8 mouse cellular contexts compared by ENCODE assay signal in genomic region chr11:119355443-119356385, GRCm38 (mm10). TPM values are rescaled to one million over a fixed set of nuclear protein-coding genes. Genes with fewer than 3 reads are reported as not detected.
DNase-seq lines count a peak whose midpoint lies in the region; ATAC-seq and TF ChIP-seq lines count a peak whose summit lies in the region.

Sgsh (minus strand) TSS chr11:119355536.
Slc26a11 (plus strand) TSS chr11:119355557.

- H3K27me3 ChIP-seq in forebrain, embryonic 15.5 days: no peaks in the 10 kb centered on the region
- no peaks in the 10 kb centered on the region for H3K27me3 ChIP-seq in liver, postnatal 0 days (ENCODE audit: insufficient read depth, low read length)
- H3K27me3 ChIP-seq in neural tube, embryonic 13.5 days: no peaks in the 10 kb centered on the region
- no peaks in the 10 kb centered on the region for H3K27me3 ChIP-seq in testis, adult 2 months (ENCODE audit: control insufficient read depth, insufficient read depth, low read length)

- ATAC-seq in forebrain, embryonic 15.5 days (replicated peaks): peak; percentile 95
- ATAC-seq in liver, postnatal 0 days: peak; percentile 92
- ATAC-seq in neural tube, embryonic 13.5 days (ENCODE audit: low read depth): peak; percentile 94

- H3K9ac ChIP-seq in forebrain, embryonic 15.5 days (replicated peaks): peak within 1 kb of the TSS; percentile 59
- peak within 1 kb of the TSS; percentile 59 for H3K9ac ChIP-seq in liver, postnatal 0 days (replicated peaks)
- peak within 1 kb of the TSS; percentile 73 for H3K9ac ChIP-seq in neural tube, embryonic 13.5 days

- TF ChIP-seq CTCF in liver, postnatal 0 days (IDR thresholded peaks at IDR 0.05; ENCODE audit: low read depth): no peak
- no peak for TF ChIP-seq CTCF in testis, adult 2 months (IDR thresholded peaks at IDR 0.05; ENCODE audit: control insufficient read depth, insufficient read depth, insufficient replicate concordance, low read depth, low read length)

- TF ChIP-seq EP300 in liver, postnatal 0 days (IDR thresholded peaks at IDR 0.05; ENCODE audit: low read depth): no peak

- peak; percentile 60; the same call in 1 of the 2 replicates for TF ChIP-seq POLR2A in testis, adult 2 months (IDR thresholded peaks at IDR 0.05; ENCODE audit: control insufficient read depth, low read depth, low read length)

- H3K27ac ChIP-seq in forebrain, embryonic 15.5 days (replicated peaks): peak within 1 kb of the TSS; percentile 58; the same call in 1 of the 2 replicates
- peak within 1 kb of the TSS; percentile 85 for H3K27ac ChIP-seq in liver, postnatal 0 days (ENCODE audit: low read depth)
- H3K27ac ChIP-seq in neural tube, embryonic 13.5 days (replicated peaks): peak within 1 kb of the TSS; percentile 59
- peak within 1 kb of the TSS; percentile 56 for H3K27ac ChIP-seq in testis, adult 2 months (ENCODE audit: control insufficient read depth, insufficient read depth, low read depth, low read length)

- intact Hi-C loops in heart, postnatal 14 days (cut with DNase I): no loop called here

- peak within 1 kb of the TSS; percentile 70 for H3K4me3 ChIP-seq in forebrain, embryonic 15.5 days
- peak within 1 kb of the TSS; percentile 57 for H3K4me3 ChIP-seq in liver, postnatal 0 days (ENCODE audit: low read depth, low read length)
- peak within 1 kb of the TSS; percentile 62 for H3K4me3 ChIP-seq in neural tube, embryonic 13.5 days
- peak within 1 kb of the TSS; percentile 87 for H3K4me3 ChIP-seq in testis, adult 2 months (ENCODE audit: control insufficient read depth, low read depth, low read length)

- H3K36me3 ChIP-seq in forebrain, embryonic 15.5 days: no peaks in the 10 kb centered on the region
- H3K36me3 ChIP-seq in liver, postnatal 0 days (replicated peaks; ENCODE audit: insufficient read depth, low read length): no peaks in the 10 kb centered on the region
- H3K36me3 ChIP-seq in neural tube, embryonic 13.5 days: no peaks in the 10 kb centered on the region
- no peaks in the 10 kb centered on the region for H3K36me3 ChIP-seq in testis, adult 2 months (ENCODE audit: control insufficient read depth, insufficient read depth, low read length)

- peak; percentile 55 for DNase-seq in ES-CJ7 (ENCODE audit: low read depth, low spot score)
- peak; percentile 78 for DNase-seq in cerebellum, adult 11-12 months
- DNase-seq in heart, postnatal 14 days: peak; percentile 90 to 92
- DNase-seq in large intestine, adult 2 months (ENCODE audit: low read depth, low spot score): peak; percentile 64
- peak; percentile 90 for DNase-seq in liver, postnatal 0 days

- H3K4me1 ChIP-seq in forebrain, embryonic 15.5 days: peaks cover 17% of the 10 kb centered on the region
- peaks cover 15% of the 10 kb centered on the region for H3K4me1 ChIP-seq in liver, postnatal 0 days (ENCODE audit: insufficient read depth)
- H3K4me1 ChIP-seq in neural tube, embryonic 13.5 days (replicated peaks): peaks cover 18% of the 10 kb centered on the region
- peaks cover 10% of the 10 kb centered on the region for H3K4me1 ChIP-seq in testis, adult 2 months (ENCODE audit: control insufficient read depth, insufficient read depth, low read length)

- H3K4me2 ChIP-seq in forebrain, embryonic 15.5 days (replicated peaks): peak within 1 kb of the TSS; percentile 96
- peak within 1 kb of the TSS; percentile 97 for H3K4me2 ChIP-seq in liver, postnatal 0 days (ENCODE audit: low read depth, low read length)
- H3K4me2 ChIP-seq in neural tube, embryonic 13.5 days: peak within 1 kb of the TSS; percentile 83

- WGBS in forebrain, embryonic 15.5 days: 1% methylated on average over 40 of the region's 40 CpGs
- 1% methylated on average over 40 of the region's 40 CpGs for WGBS in large intestine, adult 2 months
- 5% methylated on average over 29 of the region's 40 CpGs for WGBS in liver, postnatal 0 days (ENCODE audit: insufficient replicate concordance)
- 2% methylated on average over 34 of the region's 40 CpGs for WGBS in neural tube, embryonic 13.5 days

- H3K9me3 ChIP-seq in forebrain, embryonic 15.5 days: no peaks in the 10 kb centered on the region
- H3K9me3 ChIP-seq in liver, postnatal 0 days (ENCODE audit: low read length): no peaks in the 10 kb centered on the region
- H3K9me3 ChIP-seq in neural tube, embryonic 13.5 days: no peaks in the 10 kb centered on the region

RNA-seq across cellular contexts. Expression of gene Sgsh, which starts in this region (rescaled TPM):
- 3.0 and 3.7 TPM in 2 replicates for polyA plus RNA-seq in forebrain, embryonic 15.5 days (2015; fragmentation: Nextera tagmentation; extraction: Ambion mirVana)
- total RNA-seq in heart, postnatal 14 days (2021): 1 to 10 TPM; 4.6 to 6.2 TPM
- 11.9 and 17.6 TPM in 2 replicates for polyA plus RNA-seq in large intestine, adult 2 months (2012; rRNA removed)
- 4.1 and 4.2 TPM in 2 replicates for polyA plus RNA-seq in liver, postnatal 0 days (2015; fragmentation: Nextera tagmentation; extraction: Ambion mirVana)
- 5.6 and 5.7 TPM in 2 replicates for polyA plus RNA-seq in neural tube, embryonic 13.5 days (2015; fragmentation: Nextera tagmentation; extraction: Ambion mirVana)
- 11.4 and 13.8 TPM in 2 replicates for polyA plus RNA-seq in testis, adult 2 months (2012; rRNA removed)

RNA-seq across cellular contexts. Expression of gene Slc26a11, which starts in this region (rescaled TPM):
- 3.5 and 3.9 TPM in 2 replicates for polyA plus RNA-seq in forebrain, embryonic 15.5 days (2015; fragmentation: Nextera tagmentation; extraction: Ambion mirVana)
- total RNA-seq in heart, postnatal 14 days (2021): 1 to 10 TPM; 3.1 to 5.0 TPM
- polyA plus RNA-seq in large intestine, adult 2 months (2012; rRNA removed): 8.0 and 16.1 TPM in 2 replicates
- 2.1 and 2.2 TPM in 2 replicates for polyA plus RNA-seq in liver, postnatal 0 days (2015; fragmentation: Nextera tagmentation; extraction: Ambion mirVana)
- 4.3 and 5.3 TPM in 2 replicates for polyA plus RNA-seq in neural tube, embryonic 13.5 days (2015; fragmentation: Nextera tagmentation; extraction: Ambion mirVana)
- polyA plus RNA-seq in testis, adult 2 months (2012; rRNA removed): 4.2 and 5.5 TPM in 2 replicates

Comparison
In these comparisons a context has a peak if more than half of its experiments do, and no peak if none do; other contexts are left out.
1. Peak in every context shown above with its lines: DNase-seq, ATAC-seq, H3K4me3 ChIP-seq and H3K27ac ChIP-seq.